Mouse (Mus musculus) lung, postnatal 0 days (tissue): ENCODE measurements around the gene Cbfa2t2.

Experiments used
- CTCF ChIP-seq: IDR thresholded peaks from 2 replicates; pipeline ENCODE4 v1.5.1; 2016; ENCODE audit warnings: antibody characterized with exemption, mild to moderate bottlenecking
- EP300 ChIP-seq: IDR thresholded peaks from 2 replicates; pipeline ENCODE4 v1.6.1; 2016; ENCODE audit warnings: antibody characterized with exemption, mild to moderate bottlenecking, control low read depth

- TF ChIP-seq CTCF (no peak), EP300 (no peak)
Observed at GRCm38 (mm10) chr2:154571976-154572375, 135.7 kb downstream of the Cbfa2t2 start.
